Mouse (Mus musculus) gastrocnemius, postnatal 4 days (tissue): ENCODE measurements around the gene Tgfbr3l. TPM values are rescaled to one million over a fixed set of nuclear protein-coding genes. Genes with fewer than 3 reads are reported as not detected.
"Not testable (repeated sequence)": the region's sequence is repeated elsewhere in the genome, so short reads cannot be mapped to it uniquely, and the experiment has no call there.

Source experiments
- DNase-seq, 2 experiments: peaks; one replicate each; pipeline ENCODE4 v3.0.0; 2021 to 2022; ENCODE audit warnings: low spot score in 2 of 2, mixed read lengths in 2 of 2
- total RNA-seq, 2 experiments: library from RNA; stranded (reverse); gene quantifications; 2 replicates each; pipeline ENCODE4 v1.2.3; 2021

Gene Tgfbr3l
- total RNA-seq, 2 experiments from 2014 or later, result 5.2 to 9.7 TPM

DNA sequence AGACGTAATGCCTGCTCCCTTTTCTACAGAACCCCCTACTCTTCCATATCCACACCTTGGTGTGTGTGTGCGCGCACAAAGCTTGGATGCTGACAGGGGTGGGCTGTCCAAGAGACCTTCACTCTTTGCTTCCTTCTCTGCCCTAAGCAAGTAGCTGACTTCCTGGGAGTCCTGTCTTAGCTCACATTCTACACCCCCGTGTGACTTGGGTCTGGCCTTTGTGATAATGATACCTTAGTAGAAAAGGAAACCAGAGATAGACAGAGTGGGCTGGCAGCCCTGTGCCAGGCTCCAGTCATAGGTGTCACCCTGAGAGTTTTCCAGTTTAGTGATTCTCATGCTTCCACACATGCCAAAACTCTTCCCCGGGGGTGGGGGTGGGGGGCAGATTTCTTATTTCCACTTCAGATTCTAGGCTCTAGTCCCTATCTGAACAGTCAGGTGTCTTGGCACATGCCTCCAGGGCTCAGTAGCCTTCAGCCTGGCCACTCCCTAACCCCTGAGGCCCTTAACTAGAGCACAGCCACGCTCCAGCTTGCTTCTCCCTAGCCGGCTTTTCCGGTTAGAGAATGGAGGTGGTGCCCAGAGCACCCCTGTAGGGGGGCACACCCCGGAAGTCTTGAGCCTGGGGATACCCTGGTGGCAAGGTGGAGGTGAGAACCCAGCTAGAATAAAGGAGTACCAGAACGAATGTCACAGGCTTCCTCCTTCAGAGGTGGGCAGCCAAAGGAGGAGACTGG, 17.2 kb upstream of the Tgfbr3l start:
- no peak for DNase-seq

DNA sequence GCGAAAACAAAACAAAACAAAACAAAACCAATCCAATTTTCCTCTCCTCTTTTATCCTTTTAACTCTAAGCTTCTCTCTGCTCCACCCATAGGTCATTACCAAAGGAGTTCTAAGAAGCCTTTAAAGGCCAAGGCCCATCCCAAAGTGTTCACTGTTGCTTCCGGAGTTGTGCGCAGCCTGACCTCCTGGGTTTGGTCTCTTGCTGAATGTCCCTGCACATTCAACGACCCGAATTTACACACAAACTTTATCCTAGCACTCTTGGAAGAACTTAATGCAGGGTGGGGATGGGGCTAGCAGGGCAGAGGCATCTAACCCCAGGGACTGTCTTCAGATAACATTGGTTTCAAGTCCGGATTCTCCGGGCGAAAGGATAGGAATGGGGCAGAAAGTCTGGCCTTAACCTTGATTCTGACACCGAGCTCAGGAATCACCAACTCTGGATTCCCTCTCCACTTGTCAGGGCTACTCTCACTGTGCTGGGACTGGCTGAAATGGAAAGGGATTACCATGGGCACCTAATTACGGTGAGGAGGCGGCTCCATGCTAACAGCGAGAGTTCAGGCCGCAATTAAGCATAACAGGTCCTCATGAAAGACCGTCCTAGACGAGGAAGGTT, 10.1 kb upstream of the Tgfbr3l start:
- DNase-seq, result peak in 1 of 2 experiments; percentile 24

GRCm38 (mm10) chr8:4238434-4239192, 9.4 kb upstream of the Tgfbr3l start, which contains the start of the genes Map2k7 and Gm49320:
Gene Map2k7, plus strand, starts transcription at chr8:4238740.
Gene Gm49320, plus strand, starts transcription at chr8:4238865.
- peak; percentile 100 for DNase-seq

DNA sequence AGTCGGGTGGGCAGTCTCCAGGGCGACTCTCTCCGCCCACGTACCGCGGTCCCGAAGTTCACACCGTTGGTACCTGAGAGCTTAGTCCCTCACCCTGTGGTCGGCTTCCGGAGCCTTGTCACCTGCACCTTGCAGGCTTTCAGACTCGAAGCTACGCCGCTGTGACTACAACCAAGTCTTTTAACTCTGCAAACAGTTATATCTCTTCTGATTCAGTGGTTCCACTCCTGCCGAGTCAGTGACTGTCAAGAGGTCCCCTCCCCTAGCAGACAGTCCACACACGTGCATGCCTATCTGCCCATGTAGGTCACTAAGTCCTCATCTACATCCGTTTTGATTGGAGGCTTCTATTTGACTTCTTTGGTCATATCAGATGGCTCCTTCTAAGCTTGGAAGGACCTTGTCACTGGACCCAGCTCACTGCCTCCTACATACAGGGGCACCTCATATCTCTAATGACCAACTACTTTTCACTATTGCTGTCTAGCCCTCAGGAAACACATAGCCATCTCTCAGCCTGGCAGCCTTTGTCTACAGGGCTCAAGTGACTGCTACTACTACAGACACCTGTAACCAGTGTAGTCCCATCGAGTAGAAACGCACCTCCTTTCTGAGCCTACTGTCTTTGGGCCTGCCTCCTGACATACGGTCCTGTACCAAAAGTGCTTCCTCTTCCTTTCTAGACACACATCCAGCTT, 8.7 kb upstream of the Tgfbr3l start:
- DNase-seq, result no peak

DNA sequence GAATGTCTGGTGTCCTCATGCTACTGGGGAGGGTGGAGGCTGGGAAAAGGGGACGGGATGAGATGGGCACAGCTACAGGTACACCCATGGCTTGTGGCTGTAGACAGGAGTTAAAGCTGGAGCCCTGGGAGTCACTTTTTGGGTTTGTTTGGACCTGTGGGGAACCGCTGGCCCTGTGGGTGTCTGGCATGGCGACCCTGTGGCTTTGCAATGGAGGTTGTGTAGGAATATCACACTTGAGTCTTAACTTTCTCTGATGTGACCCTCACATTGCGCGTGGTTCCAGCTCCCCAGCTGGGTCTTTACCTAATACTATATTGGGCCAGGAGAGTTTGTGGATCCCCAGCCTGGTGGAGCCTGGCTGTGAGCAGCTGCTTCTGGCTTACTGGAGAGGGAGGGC, 3.0 kb upstream of the Tgfbr3l start:
- DNase-seq, result no peak

DNA sequence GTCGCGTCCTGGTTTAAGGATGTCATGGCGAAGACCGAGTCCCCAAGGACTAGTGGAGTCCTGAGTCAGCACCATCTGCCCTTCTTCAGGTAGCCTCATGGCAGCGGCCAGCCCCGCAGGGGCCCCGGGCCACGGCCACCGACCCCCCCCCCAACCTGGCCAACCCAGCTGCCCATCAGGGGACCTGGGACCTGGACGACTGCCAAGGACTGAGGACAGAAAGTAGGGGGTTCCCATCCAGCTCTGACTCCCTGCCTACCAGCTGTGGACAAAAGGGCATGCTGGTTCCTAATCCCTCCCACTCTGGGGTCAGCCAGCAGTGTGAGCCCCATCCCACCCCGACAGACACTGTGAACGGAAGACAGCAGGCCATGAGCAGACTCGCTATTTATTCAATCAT, 2.3 kb upstream of the Tgfbr3l start:
- DNase-seq, result no peak

DNA sequence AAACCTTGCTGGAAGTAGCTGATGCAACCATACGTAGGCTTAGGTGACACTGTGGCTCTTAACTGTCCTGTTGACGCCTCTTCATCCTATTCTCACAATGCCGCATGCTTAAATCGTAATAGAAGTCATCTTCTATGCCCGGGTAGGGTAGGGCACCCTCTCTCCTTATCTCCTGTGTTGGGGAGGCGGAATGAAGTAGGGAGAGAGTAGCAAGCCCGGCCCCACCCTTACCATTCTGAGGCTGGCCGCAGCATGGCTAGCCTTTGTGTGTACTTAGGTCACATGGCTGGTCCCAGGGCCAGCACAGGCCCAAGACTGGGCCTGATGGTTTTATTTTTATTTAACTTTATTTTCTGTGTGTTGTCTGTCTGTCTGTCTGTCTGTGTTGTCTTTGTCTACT, 773 bp upstream of the Tgfbr3l start:
- no peak for DNase-seq

DNA sequence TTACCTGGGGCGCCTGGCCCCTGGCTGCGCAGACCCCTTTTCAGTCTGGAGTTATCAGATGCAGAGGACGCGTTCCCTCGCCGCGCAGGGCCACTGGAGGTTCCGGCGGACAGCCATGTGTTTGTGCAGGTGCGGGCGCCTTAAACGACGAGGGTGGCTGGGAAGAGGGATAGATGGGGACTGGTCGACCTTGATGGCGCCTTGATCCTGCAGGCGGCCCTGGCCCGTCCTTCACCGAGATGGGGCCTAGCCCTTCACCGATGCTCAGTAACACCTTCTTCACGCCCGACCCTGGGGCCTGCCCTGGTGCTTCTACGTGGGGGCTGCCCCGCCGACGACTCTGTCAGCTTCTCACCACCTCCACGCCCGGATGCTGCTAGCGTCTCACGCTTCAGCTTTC, 1.2 kb downstream of the Tgfbr3l start:
- peak; percentile 61 to 67 for DNase-seq

- peak; percentile 81 to 85 for DNase-seq
Observed at GRCm38 (mm10) chr8:4250306-4250970, 2.4 kb downstream of the Tgfbr3l start.

GRCm38 (mm10) chr8:4252116-4252760, 4.2 kb downstream of the Tgfbr3l start:
- no peak for DNase-seq

- peak; percentile 91 to 98 for DNase-seq
Observed at GRCm38 (mm10) chr8:4252934-4253841, 5.2 kb downstream of the Tgfbr3l start, which contains the start of gene Snapc2. Gene Snapc2, plus strand, starts transcription at chr8:4253080.

- DNase-seq, result peak in 1 of 2 experiments; percentile 50
Observed at GRCm38 (mm10) chr8:4254001-4254400, 6.0 kb downstream of the Tgfbr3l start.

DNA sequence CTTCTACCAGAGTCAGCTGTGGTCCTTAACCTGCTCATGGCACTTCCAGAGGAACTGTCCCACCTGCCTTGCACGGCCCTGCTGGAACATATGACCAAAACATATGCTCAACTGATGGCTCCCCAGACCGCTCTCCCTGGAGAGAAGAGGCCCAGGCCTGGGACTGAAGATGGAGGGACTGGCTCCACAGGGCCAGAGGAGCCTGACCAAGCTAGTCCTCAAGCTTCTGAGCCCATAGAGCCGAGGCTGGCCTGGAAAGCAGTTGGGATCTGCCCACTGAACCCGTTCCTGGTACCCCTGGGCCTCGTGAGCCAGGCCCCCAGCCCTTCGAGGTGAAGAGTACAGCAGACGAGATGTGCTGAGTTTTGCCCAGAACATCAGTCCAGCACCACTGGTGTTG, 7.5 kb downstream of the Tgfbr3l start:
- not testable (repeated sequence) for DNase-seq

GRCm38 (mm10) chr8:4256911-4257310, 8.9 kb downstream of the Tgfbr3l start:
- DNase-seq, result no peak

- DNase-seq, result no peak
Observed at GRCm38 (mm10) chr8:4257350-4257749, 9.3 kb downstream of the Tgfbr3l start.

DNA sequence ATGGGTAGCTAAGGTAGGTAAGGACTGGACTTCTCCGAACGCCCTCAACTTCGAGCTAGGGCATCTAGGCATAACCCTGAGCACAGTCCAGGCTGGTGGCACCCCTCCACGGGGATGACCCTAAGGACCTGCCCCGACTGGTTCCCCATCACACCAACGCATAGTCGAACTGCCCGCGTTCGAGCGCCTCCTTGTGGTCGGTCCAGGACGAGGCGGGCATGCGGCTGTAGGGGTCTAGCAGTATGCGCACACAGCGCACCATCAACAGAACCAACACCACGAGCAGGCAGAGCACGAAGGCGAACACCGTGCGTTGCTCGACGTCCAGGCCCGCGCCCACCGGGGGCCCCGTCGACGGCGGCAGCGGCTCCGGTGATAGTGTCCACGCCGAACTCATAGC, 10.2 kb downstream of the Tgfbr3l start:
- DNase-seq, result peak; percentile 63 to 81

DNA sequence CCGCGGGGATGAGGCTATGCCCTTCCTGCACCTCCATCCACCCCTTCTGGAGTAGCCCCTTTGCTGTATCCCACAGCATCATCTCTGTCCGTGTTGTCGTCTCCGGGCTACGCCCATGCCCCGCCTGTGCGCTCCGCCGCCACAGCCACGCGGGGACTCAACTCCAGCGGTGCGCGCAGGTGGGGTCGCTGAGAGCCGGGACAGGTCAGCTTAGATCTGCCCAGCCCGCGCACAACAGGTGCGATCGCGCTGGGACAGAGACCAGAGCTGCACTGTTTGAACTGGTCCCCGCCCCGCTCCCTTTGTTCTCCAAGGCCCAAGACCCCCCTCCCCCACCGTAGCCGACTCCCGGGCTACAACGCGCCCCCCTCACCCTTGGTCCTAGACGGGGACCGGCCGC, 10.7 kb downstream of the Tgfbr3l start:
- DNase-seq, result no peak

- peak; percentile 82 to 92 for DNase-seq
Observed at GRCm38 (mm10) chr8:4259125-4259804, 11.3 kb downstream of the Tgfbr3l start, which contains the start of gene Ctxn1. Gene Ctxn1, minus strand, starts transcription at chr8:4259274.
